Mouse (Mus musculus) CH12.LX (cell line): ENCODE measurements around the gene Sbk3. TPM values are rescaled to one million over a fixed set of nuclear protein-coding genes. Genes with fewer than 3 reads are reported as not detected.

Experiments used
- DNase-seq: peaks from one replicate; pipeline ENCODE4 v3.0.0-alpha.2; 2013; ENCODE audit errors: extremely low read depth
- H3K27ac ChIP-seq: 2 replicates; pipeline ENCODE4 v1.5.1; 2012; ENCODE audit warnings: low read depth, mild to moderate bottlenecking, control low read depth, moderate library complexity; ENCODE audit not compliant: insufficient read depth
- H3K27me3 ChIP-seq: replicated peaks from 2 replicates; pipeline ENCODE3; 2012; ENCODE audit warnings: inconsistent platforms
- H3K36me3 ChIP-seq, 2 experiments: replicated peaks in 1 of 2; 2 replicates each; pipeline versions ENCODE3 to v1.6.1; 2012; ENCODE audit warnings: inconsistent platforms in 1 of 2, low read length in 1 of 2, mild to moderate bottlenecking in 1 of 2, mixed read lengths in 1 of 2, moderate library complexity in 1 of 2; ENCODE audit not compliant: control insufficient read depth in 1 of 2, insufficient read depth in 1 of 2
- H3K4me1 ChIP-seq, 2 experiments: 2 replicates each; pipeline ENCODE4 v1.6.1; 2012; ENCODE audit warnings: inconsistent platforms in 1 of 2, moderate library complexity in 1 of 2; ENCODE audit not compliant: insufficient read depth in 2 of 2, control insufficient read depth in 1 of 2
- H3K4me2 ChIP-seq: 2 replicates; pipeline ENCODE4 v1.6.1; 2012; ENCODE audit warnings: low read depth, mild to moderate bottlenecking, control low read depth; ENCODE audit not compliant: poor library complexity, insufficient read depth, severe bottlenecking
- H3K4me3 ChIP-seq, 3 experiments: fragments of 150-350 bp in 1 of 3; sonication (generic) in 1 of 3; replicated peaks in 1 of 3; 2 replicates each; pipeline versions ENCODE3 to v1.5.1; 2011 to 2012; ENCODE audit warnings: low read depth in 2 of 3, low read length in 2 of 3, mild to moderate bottlenecking in 2 of 3, moderate library complexity in 2 of 3, control low read depth in 1 of 3, improper control_type of control experiment in 1 of 3, inconsistent platforms in 1 of 3, mixed read lengths in 1 of 3; ENCODE audit not compliant: poor library complexity in 1 of 3
- H3K79me2 ChIP-seq: replicated peaks from 2 replicates; pipeline ENCODE4 v1.6.1; 2012; ENCODE audit warnings: mild to moderate bottlenecking, moderate library complexity; ENCODE audit not compliant: control insufficient read depth, poor library complexity, insufficient read depth, severe bottlenecking; ENCODE audit errors: extremely low read depth
- H3K9ac ChIP-seq: 2 replicates; pipeline ENCODE4 v1.6.1; 2012; ENCODE audit warnings: low read depth, mild to moderate bottlenecking, control low read depth, moderate library complexity; ENCODE audit not compliant: insufficient read depth
- H3K9me3 ChIP-seq: replicated peaks from 2 replicates; pipeline ENCODE3; 2012; ENCODE audit warnings: low read length, inconsistent platforms, mixed read lengths
- CHD2 ChIP-seq: IDR thresholded peaks from 2 replicates; pipeline ENCODE4 v1.6.1; 2011; ENCODE audit warnings: low read length, improper control_type of control experiment
- CTCF ChIP-seq, 2 experiments: IDR thresholded peaks in 1 of 2; conservative IDR thresholded peaks in 1 of 2; 2 replicates each; pipeline ENCODE4 v1.5.1; 2011 to 2012; ENCODE audit warnings: low read depth in 2 of 2, low read length in 2 of 2, improper control_type of control experiment in 1 of 2, inconsistent platforms in 1 of 2, mild to moderate bottlenecking in 1 of 2, moderate library complexity in 1 of 2
- ELF1 ChIP-seq: IDR thresholded peaks from 2 replicates; pipeline ENCODE4 v1.6.1; 2014; ENCODE audit warnings: low read depth, mild to moderate bottlenecking, inconsistent platforms, low read length, improper control_type of control experiment
- EP300 ChIP-seq: IDR thresholded peaks from 2 replicates; pipeline ENCODE4 v1.6.1; 2011; ENCODE audit warnings: low read length, improper control_type of control experiment
- ETS1 ChIP-seq: conservative IDR thresholded peaks from 2 replicates; pipeline ENCODE4 v1.6.1; 2012; ENCODE audit warnings: low read depth, mild to moderate bottlenecking, inconsistent platforms, low read length, improper control_type of control experiment, moderate library complexity
- HCFC1 ChIP-seq: IDR thresholded peaks from 2 replicates; pipeline ENCODE4 v1.6.1; 2012; ENCODE audit warnings: low read depth, mild to moderate bottlenecking, inconsistent platforms, low read length, improper control_type of control experiment
- IRF4 ChIP-seq: IDR thresholded peaks from 2 replicates; pipeline ENCODE4 v1.6.1; 2014; ENCODE audit warnings: low read depth, mild to moderate bottlenecking, inconsistent platforms, low read length, improper control_type of control experiment
- MAFK ChIP-seq: IDR thresholded peaks from 2 replicates; pipeline ENCODE4 v1.6.1; 2011; ENCODE audit warnings: low read length, improper control_type of control experiment; ENCODE audit not compliant: insufficient replicate concordance
- MAX ChIP-seq: IDR thresholded peaks from 2 replicates; pipeline ENCODE4 v1.6.1; 2011; ENCODE audit warnings: low read length, improper control_type of control experiment
- MAZ ChIP-seq: IDR thresholded peaks from 2 replicates; pipeline ENCODE4 v1.6.1; 2012; ENCODE audit warnings: low read depth, mild to moderate bottlenecking, inconsistent platforms, low read length, improper control_type of control experiment, moderate library complexity
- MEF2A ChIP-seq: IDR thresholded peaks from 2 replicates; pipeline ENCODE4 v1.6.1; 2014; ENCODE audit warnings: low read depth, mild to moderate bottlenecking, inconsistent platforms, low read length, improper control_type of control experiment, borderline replicate concordance
- MXI1 ChIP-seq: IDR thresholded peaks from 2 replicates; pipeline ENCODE4 v1.6.1; 2011; ENCODE audit warnings: mild to moderate bottlenecking, low read depth, low read length, improper control_type of control experiment
- MYC ChIP-seq: IDR thresholded peaks from 2 replicates; pipeline ENCODE4 v1.6.1; 2011; ENCODE audit warnings: low read depth, mild to moderate bottlenecking, improper control_type of control experiment, low read length
- RAD21 ChIP-seq: IDR thresholded peaks from 2 replicates; pipeline ENCODE4 v1.6.1; 2011; ENCODE audit warnings: low read depth, mild to moderate bottlenecking, low read length, improper control_type of control experiment, moderate library complexity
- RCOR1 ChIP-seq: conservative IDR thresholded peaks from 2 replicates; pipeline ENCODE4 v1.6.1; 2012; ENCODE audit warnings: low read depth, mild to moderate bottlenecking, inconsistent platforms, low read length, improper control_type of control experiment
- TBP ChIP-seq: conservative IDR thresholded peaks from 2 replicates; pipeline ENCODE4 v1.6.1; 2011; ENCODE audit warnings: low read depth, low read length, improper control_type of control experiment
- ZC3H11A ChIP-seq: IDR thresholded peaks from 2 replicates; pipeline ENCODE4 v1.6.1; 2012; ENCODE audit warnings: low read depth, mild to moderate bottlenecking, inconsistent platforms, low read length, improper control_type of control experiment
- ZMIZ1 ChIP-seq: IDR thresholded peaks from 2 replicates; pipeline ENCODE4 v1.6.1; 2012; ENCODE audit warnings: low read depth, mild to moderate bottlenecking, inconsistent platforms, low read length, improper control_type of control experiment
- dilution Hi-C: fragments of 300-500 bp; cut with MboI; formaldehyde crosslinking; loops from 2 replicates; pipeline ENCODE4 v1.14.3; 2020; ENCODE audit warnings: low sequenced_read_pairs; ENCODE audit not compliant: extremely low pct_unique_long_range_greater_than_20kb, extremely low pct_ligation_motif_present
- in situ Hi-C: fragments of 300-500 bp; cut with MboI; formaldehyde crosslinking; loops from 3 replicates; pipeline ENCODE4 v1.14.3; 2019; ENCODE audit warnings: low sequenced_read_pairs, low pct_ligation_motif_present, low pct_unique_long_range_greater_than_20kb, mixed read lengths
- polyA plus RNA-seq: library from polyadenylated mRNA; unstranded; fragments of >175 nt; gene quantifications from 2 replicates; pipeline ENCODE4 v1.2.1, GENCODE M21; 2012; ENCODE audit warnings: low read depth; ENCODE audit not compliant: insufficient read length
- total RNA-seq, 2 experiments: library from RNA; depleted of rRNA; stranded (reverse); fragments of 300-350 nt in 1 of 2; fragments of >200 nt in 1 of 2; gene quantifications; 2 replicates each; pipeline ENCODE4 v1.2.3; 2012 to 2014

Gene Sbk3
- total and polyA plus RNA-seq, 3 experiments = not detected

- Histone ChIP-seq H3K9me3 (no peaks in the 10 kb centered on the region), H3K4me2 (no peak overlapping the region), H3K36me3 (peaks cover 34 to 50% of the 10 kb centered on the region in 2 experiments), H3K27ac (no peak overlapping the region), H3K4me1 (peaks cover 13 to 22% of the 10 kb centered on the region in 2 experiments), H3K79me2 (no peaks in the 10 kb centered on the region), H3K27me3 (no peaks in the 10 kb centered on the region), H3K9ac (no peak overlapping the region), H3K4me3 (no peak overlapping the region)
- dilution Hi-C loops (no loop called here), in situ Hi-C loops (no loop called here)
- no peak for TF ChIP-seq ZMIZ1
- no peak for TF ChIP-seq RCOR1
- TF ChIP-seq CHD2 = no peak
- no peak for DNase-seq
Measured at GRCm38 (mm10) chr7:4918681-4919080, 52.3 kb downstream of the Sbk3 start.

GRCm38 (mm10) chr7:4917494-4917893, 53.5 kb downstream of the Sbk3 start:
- Histone ChIP-seq H3K79me2 (no peaks in the 10 kb centered on the region), H3K4me3 (no peak overlapping the region), H3K27ac (no peak overlapping the region), H3K36me3 (peaks cover 34 to 49% of the 10 kb centered on the region in 2 experiments), H3K9ac (no peak overlapping the region), H3K4me1 (peaks cover 11 to 19% of the 10 kb centered on the region in 2 experiments), H3K4me2 (no peak overlapping the region), H3K27me3 (no peaks in the 10 kb centered on the region), H3K9me3 (no peaks in the 10 kb centered on the region)
- TF ChIP-seq MEF2A (no peak), ZC3H11A (no peak), MYC (no peak), CTCF (conservative IDR thresholded peaks at IDR 0.05 in 1 of 2, IDR thresholded peaks at IDR 0.05 in 1 of 2; ENCODE audit: low read depth in 2 of 2, low read length in 2 of 2) (no peak), MAFK (no peak), ELF1 (no peak), RAD21 (no peak), ETS1 (no peak), TBP (no peak), EP300 (no peak), MAZ (no peak), HCFC1 (no peak), IRF4 (no peak), MXI1 (no peak), MAX (no peak)
- in situ Hi-C loops = no loop called here
- dilution Hi-C loops = no loop called here
- no peak for DNase-seq
